Mouse (Mus musculus): Measurements from ENCODE around the gene Tor4a.

DNA sequence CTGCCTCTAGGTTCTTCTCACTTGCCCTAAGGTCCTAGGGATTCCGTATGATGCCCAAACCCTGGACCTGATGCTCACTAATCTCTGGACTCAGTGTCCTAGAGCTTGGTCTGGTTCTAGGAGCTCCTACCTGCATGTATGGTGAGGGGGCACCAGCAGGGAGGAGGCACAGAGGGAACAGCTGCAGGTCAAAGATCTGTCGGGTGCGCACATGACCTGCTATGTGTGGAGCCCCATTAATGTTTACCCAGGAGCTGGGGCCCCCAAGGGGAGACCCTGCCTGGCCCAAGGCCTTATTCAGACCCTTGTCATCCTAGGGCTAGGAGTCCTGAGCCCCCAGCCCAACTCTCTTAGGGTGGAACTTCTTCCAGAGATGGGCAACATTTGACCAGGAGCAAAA lies 37.4 kb upstream of the Tor4a start, which contains the start of gene Slc34a3:
- TF ChIP-seq ZNF384 (IDR thresholded peaks at IDR 0.05; ENCODE audit: low read depth, low read length), result no peak
- TF ChIP-seq MAFK (IDR thresholded peaks at IDR 0.05; ENCODE audit: insufficient read depth, low read depth, low read length), result no peak
- no peak for TF ChIP-seq CHD2 (IDR thresholded peaks at IDR 0.05; ENCODE audit: low read depth, low read length)
- TF ChIP-seq HCFC1 (IDR thresholded peaks at IDR 0.05; ENCODE audit: borderline replicate concordance, insufficient read depth, low read length), result no peak
- no peak for TF ChIP-seq ZC3H11A (IDR thresholded peaks at IDR 0.05; ENCODE audit: borderline replicate concordance, low read depth, low read length)

Measured in ES-E14 (cell line).